Mouse (Mus musculus) embryonic facial prominence, embryonic 14.5 days (tissue): Measurements from ENCODE around the gene Mrps5. TPM values are rescaled to one million over a fixed set of nuclear protein-coding genes. Genes with fewer than 3 reads are reported as not detected.

Experiments used
- ATAC-seq: fragments of 200-750 bp; cut with Nextera tagmentation; 2 replicates; pipeline ENCODE4 v1.8.0; 2017; ENCODE audit warnings: low read depth, moderate number of reproducible peaks, moderate TSS enrichment
- DNase-seq: peaks from one replicate; pipeline ENCODE4 v3.0.0-alpha.2; 2015; ENCODE audit warnings: low spot score
- H3K27ac ChIP-seq: fragments of 300-500 bp; sonication (generic); replicated peaks from 2 replicates; pipeline ENCODE4 v1.5.1; 2014; ENCODE audit warnings: low read depth, mild to moderate bottlenecking, low read length, moderate library complexity
- H3K27me3 ChIP-seq: fragments of 300-500 bp; sonication (generic); replicated peaks from 2 replicates; pipeline ENCODE4 v1.6.1; 2014; ENCODE audit warnings: low read length; ENCODE audit not compliant: control insufficient read depth, insufficient read depth
- H3K36me3 ChIP-seq: fragments of 300-500 bp; sonication (generic); 2 replicates; pipeline ENCODE4 v1.6.1; 2014; ENCODE audit warnings: low read length, mixed read lengths; ENCODE audit not compliant: control insufficient read depth, insufficient read depth
- H3K4me1 ChIP-seq: fragments of 300-500 bp; sonication (generic); 2 replicates; pipeline ENCODE4 v1.6.1; 2014; ENCODE audit warnings: antibody characterized with exemption, low read length; ENCODE audit not compliant: control insufficient read depth, insufficient read depth
- H3K4me2 ChIP-seq: fragments of 300-500 bp; sonication (generic); 2 replicates; pipeline ENCODE4 v1.6.1; 2014; ENCODE audit warnings: low read depth, mild to moderate bottlenecking, low read length, moderate library complexity, mixed read lengths
- H3K4me3 ChIP-seq: fragments of 300-500 bp; sonication (generic); 2 replicates; pipeline ENCODE4 v1.5.1; 2014; ENCODE audit warnings: low read depth, mild to moderate bottlenecking, low read length
- H3K9ac ChIP-seq: fragments of 300-500 bp; sonication (generic); 2 replicates; pipeline ENCODE4 v1.6.1; 2014; ENCODE audit warnings: low read depth, mild to moderate bottlenecking, low read length, moderate library complexity, mixed read lengths
- H3K9me3 ChIP-seq: fragments of 300-500 bp; sonication (generic); 2 replicates; pipeline ENCODE4 v1.6.1; 2016; ENCODE audit warnings: low read length; ENCODE audit not compliant: control insufficient read depth
- WGBS: fragments of 180-500 bp; shearing (Covaris S2); extraction: QIAGEN DNeasy Blood & Tissue Kit; methylation state at CpG from one replicate; pipeline ENCODE4 v1.1.7; 2014; 5-methylcytosine and 5-hydroxymethylcytosine counted together
- polyA plus RNA-seq: library from polyadenylated mRNA; unstranded; fragments of >200 nt; fragmentation: Nextera tagmentation; extraction: Ambion mirVana; gene quantifications from 2 replicates; pipeline ENCODE4 v1.2.1, GENCODE M21; 2014

Gene Mrps5
- polyA plus RNA-seq, result 109 and 113 TPM in 2 replicates

GRCm38 (mm10) chr2:127586694-127587513, at the start of gene Mrps5, which contains the start of gene Zfp661:
Gene Mrps5, plus strand, starts transcription at chr2:127587222.
Gene Zfp661, minus strand, starts transcription at chr2:127587094.
- Histone ChIP-seq H3K27me3 (no peaks in the 10 kb centered on the region), H3K4me1 (peaks cover 23% of the 10 kb centered on the region), H3K36me3 (peaks cover 5% of the 10 kb centered on the region; the same call in 1 of the 2 replicates), H3K9me3 (no peaks in the 10 kb centered on the region), H3K4me2 (peak within 1 kb of the TSS; percentile 71), H3K27ac (peak within 1 kb of the TSS; percentile 91), H3K9ac (peak within 1 kb of the TSS; percentile 91), H3K4me3 (peak within 1 kb of the TSS; percentile 89)
- ATAC-seq, result peak; percentile 88
- 5% methylated on average over 28 of the region's 39 CpGs for WGBS
- peak; percentile 71 for DNase-seq

DNA sequence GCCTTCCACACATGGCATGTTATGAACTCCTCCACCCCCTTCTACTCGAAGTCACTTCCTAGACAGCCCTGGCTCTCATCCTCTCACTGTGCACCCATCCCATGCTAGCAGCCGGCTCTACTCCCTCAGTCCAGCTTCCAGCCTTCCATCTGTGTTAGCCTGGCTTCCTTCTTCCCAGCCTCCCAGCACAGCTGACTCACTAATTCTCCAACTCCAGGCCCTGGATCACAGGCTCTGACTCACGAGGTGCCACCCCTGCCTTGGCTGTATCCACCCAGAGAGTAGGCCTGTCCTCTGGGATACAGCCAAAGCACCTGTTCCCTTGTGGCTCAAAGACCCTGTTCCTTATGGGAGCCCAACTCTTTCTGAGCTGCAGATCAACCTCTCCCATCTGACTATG, 49.5 kb upstream of the Mrps5 start:
- Histone ChIP-seq H3K4me3 (no peak overlapping the region), H3K4me2 (no peak overlapping the region), H3K9me3 (no peaks in the 10 kb centered on the region), H3K4me1 (no peaks in the 10 kb centered on the region), H3K27me3 (peaks cover 40% of the 10 kb centered on the region), H3K9ac (no peak overlapping the region), H3K27ac (no peak overlapping the region), H3K36me3 (no peaks in the 10 kb centered on the region)
- WGBS, result 68% methylated on average over 3 of the region's 3 CpGs
- DNase-seq (no peak), ATAC-seq (no peak)

- WGBS, result 26% methylated on average over 4 of the region's 4 CpGs
- ATAC-seq (0 out of 2 replicates have a peak, but pooled peaks have one; percentile 46), DNase-seq (no peak)
- no peak overlapping the region for H3K27ac ChIP-seq
- H3K9me3 ChIP-seq, result no peaks in the 10 kb centered on the region
- no peak overlapping the region for H3K4me3 ChIP-seq
- no peaks in the 10 kb centered on the region for H3K36me3 ChIP-seq
- peaks cover 51% of the 10 kb centered on the region for H3K27me3 ChIP-seq
- no peak overlapping the region for H3K9ac ChIP-seq
- no peaks in the 10 kb centered on the region for H3K4me1 ChIP-seq
- H3K4me2 ChIP-seq, result no peak overlapping the region
Measured at GRCm38 (mm10) chr2:127539494-127539893, 47.5 kb upstream of the Mrps5 start.

- Histone ChIP-seq H3K9me3 (no peaks in the 10 kb centered on the region), H3K4me1 (no peaks in the 10 kb centered on the region), H3K9ac (peak within 1 kb of the TSS; percentile 45), H3K4me2 (peak within 1 kb of the TSS; percentile 31), H3K27me3 (peaks cover 51% of the 10 kb centered on the region), H3K4me3 (peak within 1 kb of the TSS; percentile 26), H3K27ac (no peak within 1 kb of the TSS), H3K36me3 (no peaks in the 10 kb centered on the region)
- WGBS, result 4% methylated on average over 11 of the region's 29 CpGs
- ATAC-seq (peak; percentile 82; the same call in 1 of the 2 replicates), DNase-seq (peak; percentile 39)
Measured at GRCm38 (mm10) chr2:127541185-127541584, 45.8 kb upstream of the Mrps5 start, which contains the start of gene Prom2. Gene Prom2, minus strand, starts transcription at chr2:127541467.

DNA sequence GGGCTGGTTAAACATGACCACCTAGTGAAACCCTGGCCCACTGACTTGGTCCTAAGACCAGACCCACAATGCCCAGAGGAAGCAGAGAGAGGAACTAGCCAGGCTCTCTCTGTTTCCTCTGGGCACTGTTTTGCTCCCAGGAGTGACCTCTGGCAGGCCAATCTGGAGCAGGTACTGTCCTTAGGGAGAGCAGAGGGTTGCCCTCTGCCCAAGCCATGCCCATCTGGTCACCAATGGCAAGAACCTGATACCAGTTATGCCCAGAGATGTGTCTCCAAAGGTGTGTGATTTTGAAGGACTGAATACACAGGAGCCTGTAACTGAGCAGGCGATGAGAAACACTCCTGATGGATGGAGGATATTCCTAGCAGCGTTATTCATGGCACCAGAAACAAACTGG, 45.3 kb upstream of the Mrps5 start:
- ATAC-seq (no peak), DNase-seq (no peak)
- no peak overlapping the region for H3K27ac ChIP-seq
- no peak overlapping the region for H3K9ac ChIP-seq
- H3K4me1 ChIP-seq, result no peaks in the 10 kb centered on the region
- peak overlapping the region; percentile 31; the same call in 1 of the 2 replicates for H3K4me2 ChIP-seq
- no peaks in the 10 kb centered on the region for H3K9me3 ChIP-seq
- no peaks in the 10 kb centered on the region for H3K36me3 ChIP-seq
- peaks cover 51% of the 10 kb centered on the region for H3K27me3 ChIP-seq
- 86% methylated on average over 2 of the region's 2 CpGs for WGBS
- H3K4me3 ChIP-seq, result no peak overlapping the region

DNA sequence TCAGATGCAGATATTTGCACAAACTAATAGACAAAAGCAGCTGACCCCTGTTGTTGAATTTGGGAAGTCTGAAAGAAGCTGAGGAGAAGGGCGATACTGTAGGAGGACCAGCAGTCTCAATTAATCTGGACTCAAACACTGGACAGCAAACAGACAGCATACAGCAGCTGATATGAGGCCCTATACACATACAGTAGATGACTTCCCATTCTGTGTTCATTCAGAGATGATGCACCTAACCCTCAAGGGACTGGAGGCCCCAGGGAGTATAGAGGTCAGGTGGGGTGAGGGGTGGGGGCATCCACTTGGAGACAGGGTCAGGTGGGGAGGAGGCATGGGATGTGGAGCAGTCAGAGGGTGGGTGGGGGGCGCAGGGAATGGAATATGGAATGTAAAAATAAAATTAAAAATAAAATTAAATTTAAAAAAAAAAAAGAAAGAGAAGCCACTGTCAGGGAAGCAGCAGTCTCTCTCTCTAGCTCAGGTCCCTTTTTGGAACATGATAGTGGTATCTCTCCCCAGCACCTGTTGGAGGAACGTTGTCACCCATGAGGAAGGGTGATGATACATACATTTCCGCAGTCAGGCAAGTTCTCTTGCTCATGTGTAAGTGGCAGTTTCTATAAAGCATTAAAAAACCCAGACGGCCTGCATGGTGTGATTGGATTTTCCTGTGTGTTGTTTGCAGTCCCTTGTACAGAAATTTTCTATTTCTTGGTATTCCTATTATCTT, 38.5 kb upstream of the Mrps5 start:
- DNase-seq (no peak), ATAC-seq (no peak)
- no peak overlapping the region for H3K27ac ChIP-seq
- no peaks in the 10 kb centered on the region for H3K4me1 ChIP-seq
- no peaks in the 10 kb centered on the region for H3K9me3 ChIP-seq
- H3K4me2 ChIP-seq, result no peak overlapping the region
- H3K27me3 ChIP-seq, result 0 out of 2 replicates have a peak, but pooled peaks cover under 1% of the 10 kb centered on the region
- H3K4me3 ChIP-seq, result no peak overlapping the region
- no peak overlapping the region for H3K9ac ChIP-seq
- no peaks in the 10 kb centered on the region for H3K36me3 ChIP-seq
- WGBS, result 71% methylated on average over 5 of the region's 5 CpGs

GRCm38 (mm10) chr2:127549711-127550110, 37.3 kb upstream of the Mrps5 start:
- no peak for ATAC-seq
- Histone ChIP-seq H3K4me1 (no peaks in the 10 kb centered on the region), H3K4me2 (no peak overlapping the region), H3K9me3 (no peaks in the 10 kb centered on the region), H3K4me3 (no peak overlapping the region), H3K9ac (no peak overlapping the region), H3K27me3 (no peaks in the 10 kb centered on the region), H3K27ac (no peak overlapping the region), H3K36me3 (no peaks in the 10 kb centered on the region)
- no peak for DNase-seq

- WGBS, result 80% methylated on average over 1 of the region's 1 CpGs
- Histone ChIP-seq H3K9ac (no peak overlapping the region), H3K9me3 (no peaks in the 10 kb centered on the region), H3K4me2 (no peak overlapping the region), H3K27ac (no peak overlapping the region), H3K27me3 (no peaks in the 10 kb centered on the region), H3K4me3 (no peak overlapping the region), H3K36me3 (no peaks in the 10 kb centered on the region), H3K4me1 (no peaks in the 10 kb centered on the region)
- no peak for DNase-seq
- ATAC-seq, result no peak
Measured at GRCm38 (mm10) chr2:127550446-127550845, 36.6 kb upstream of the Mrps5 start.
